Mouse (Mus musculus) CH12.LX (cell line): Measurements from ENCODE around the gene Wdr24. TPM values are rescaled to one million over a fixed set of nuclear protein-coding genes. Genes with fewer than 3 reads are reported as not detected.
A peak's percentile ranks its signal among the peaks of the same experiment; 100 is the strongest.

Source experiments
- DNase-seq: peaks from one replicate; pipeline ENCODE4 v3.0.0-alpha.2; 2013; ENCODE audit errors: extremely low read depth
- H3K27ac ChIP-seq: 2 replicates; pipeline ENCODE4 v1.5.1; 2012; ENCODE audit warnings: low read depth, mild to moderate bottlenecking, control low read depth, moderate library complexity; ENCODE audit not compliant: insufficient read depth
- H3K27me3 ChIP-seq: replicated peaks from 2 replicates; pipeline ENCODE3; 2012; ENCODE audit warnings: inconsistent platforms
- H3K36me3 ChIP-seq, 2 experiments: replicated peaks in 1 of 2; 2 replicates each; pipeline versions ENCODE3 to v1.6.1; 2012; ENCODE audit warnings: inconsistent platforms in 1 of 2, low read length in 1 of 2, mild to moderate bottlenecking in 1 of 2, mixed read lengths in 1 of 2, moderate library complexity in 1 of 2; ENCODE audit not compliant: control insufficient read depth in 1 of 2, insufficient read depth in 1 of 2
- H3K4me1 ChIP-seq, 2 experiments: 2 replicates each; pipeline ENCODE4 v1.6.1; 2012; ENCODE audit warnings: inconsistent platforms in 1 of 2, moderate library complexity in 1 of 2; ENCODE audit not compliant: insufficient read depth in 2 of 2, control insufficient read depth in 1 of 2
- H3K4me2 ChIP-seq: 2 replicates; pipeline ENCODE4 v1.6.1; 2012; ENCODE audit warnings: low read depth, mild to moderate bottlenecking, control low read depth; ENCODE audit not compliant: poor library complexity, insufficient read depth, severe bottlenecking
- H3K4me3 ChIP-seq, 3 experiments: fragments of 150-350 bp in 1 of 3; sonication (generic) in 1 of 3; replicated peaks in 1 of 3; 2 replicates each; pipeline versions ENCODE3 to v1.5.1; 2011 to 2012; ENCODE audit warnings: low read depth in 2 of 3, low read length in 2 of 3, mild to moderate bottlenecking in 2 of 3, moderate library complexity in 2 of 3, control low read depth in 1 of 3, improper control_type of control experiment in 1 of 3, inconsistent platforms in 1 of 3, mixed read lengths in 1 of 3; ENCODE audit not compliant: poor library complexity in 1 of 3
- H3K79me2 ChIP-seq: replicated peaks from 2 replicates; pipeline ENCODE4 v1.6.1; 2012; ENCODE audit warnings: mild to moderate bottlenecking, moderate library complexity; ENCODE audit not compliant: control insufficient read depth, poor library complexity, insufficient read depth, severe bottlenecking; ENCODE audit errors: extremely low read depth
- H3K9ac ChIP-seq: 2 replicates; pipeline ENCODE4 v1.6.1; 2012; ENCODE audit warnings: low read depth, mild to moderate bottlenecking, control low read depth, moderate library complexity; ENCODE audit not compliant: insufficient read depth
- H3K9me3 ChIP-seq: replicated peaks from 2 replicates; pipeline ENCODE3; 2012; ENCODE audit warnings: low read length, inconsistent platforms, mixed read lengths
- BHLHE40 ChIP-seq: IDR thresholded peaks from 2 replicates; pipeline ENCODE4 v1.6.1; 2011; ENCODE audit warnings: mild to moderate bottlenecking, low read depth, low read length, improper control_type of control experiment
- CHD2 ChIP-seq: IDR thresholded peaks from 2 replicates; pipeline ENCODE4 v1.6.1; 2011; ENCODE audit warnings: low read length, improper control_type of control experiment
- E2F4 ChIP-seq: IDR thresholded peaks from 2 replicates; pipeline ENCODE4 v1.6.1; 2011; ENCODE audit warnings: low read depth, low read length, improper control_type of control experiment; ENCODE audit not compliant: insufficient replicate concordance
- EP300 ChIP-seq: IDR thresholded peaks from 2 replicates; pipeline ENCODE4 v1.6.1; 2011; ENCODE audit warnings: low read length, improper control_type of control experiment
- ETS1 ChIP-seq: conservative IDR thresholded peaks from 2 replicates; pipeline ENCODE4 v1.6.1; 2012; ENCODE audit warnings: low read depth, mild to moderate bottlenecking, inconsistent platforms, low read length, improper control_type of control experiment, moderate library complexity
- GABPA ChIP-seq: IDR thresholded peaks from 2 replicates; pipeline ENCODE4 v1.6.1; 2012; ENCODE audit warnings: low read depth, low read length, improper control_type of control experiment, inconsistent platforms; ENCODE audit not compliant: insufficient replicate concordance
- HCFC1 ChIP-seq: IDR thresholded peaks from 2 replicates; pipeline ENCODE4 v1.6.1; 2012; ENCODE audit warnings: low read depth, mild to moderate bottlenecking, inconsistent platforms, low read length, improper control_type of control experiment
- IRF4 ChIP-seq: IDR thresholded peaks from 2 replicates; pipeline ENCODE4 v1.6.1; 2014; ENCODE audit warnings: low read depth, mild to moderate bottlenecking, inconsistent platforms, low read length, improper control_type of control experiment
- JUN ChIP-seq: IDR thresholded peaks from 2 replicates; pipeline ENCODE4 v1.6.1; 2011; ENCODE audit warnings: low read depth, mild to moderate bottlenecking, low read length, improper control_type of control experiment, moderate library complexity; ENCODE audit not compliant: insufficient read depth
- JUND ChIP-seq: conservative IDR thresholded peaks from 2 replicates; pipeline ENCODE4 v1.6.1; 2011; ENCODE audit warnings: low read depth, low read length, improper control_type of control experiment
- KAT2A ChIP-seq: IDR thresholded peaks from 2 replicates; pipeline ENCODE4 v1.6.1; 2012; ENCODE audit warnings: low read length, improper control_type of control experiment, inconsistent platforms; ENCODE audit not compliant: insufficient replicate concordance
- MAZ ChIP-seq: IDR thresholded peaks from 2 replicates; pipeline ENCODE4 v1.6.1; 2012; ENCODE audit warnings: low read depth, mild to moderate bottlenecking, inconsistent platforms, low read length, improper control_type of control experiment, moderate library complexity
- MEF2A ChIP-seq: IDR thresholded peaks from 2 replicates; pipeline ENCODE4 v1.6.1; 2014; ENCODE audit warnings: low read depth, mild to moderate bottlenecking, inconsistent platforms, low read length, improper control_type of control experiment, borderline replicate concordance
- MXI1 ChIP-seq: IDR thresholded peaks from 2 replicates; pipeline ENCODE4 v1.6.1; 2011; ENCODE audit warnings: mild to moderate bottlenecking, low read depth, low read length, improper control_type of control experiment
- NELFE ChIP-seq: IDR thresholded peaks from 2 replicates; pipeline ENCODE4 v1.6.1; 2011; ENCODE audit warnings: low read depth, low read length, improper control_type of control experiment
- PAX5 ChIP-seq: IDR thresholded peaks from 2 replicates; pipeline ENCODE4 v1.6.1; 2012; ENCODE audit warnings: low read length, inconsistent platforms, mixed read lengths
- POLR2A ChIP-seq: IDR thresholded peaks from 2 replicates; pipeline ENCODE4 v1.6.1; 2011; ENCODE audit warnings: low read depth, mild to moderate bottlenecking, improper control_type of control experiment, low read length
- POLR2AphosphoS2 ChIP-seq: IDR thresholded peaks from 2 replicates; pipeline ENCODE4 v1.6.1; 2011; ENCODE audit warnings: low read depth, low read length, improper control_type of control experiment
- SIN3A ChIP-seq: IDR thresholded peaks from 2 replicates; pipeline ENCODE4 v1.6.1; 2012; ENCODE audit warnings: low read length, improper control_type of control experiment, inconsistent platforms
- TCF12 ChIP-seq: IDR thresholded peaks from 2 replicates; pipeline ENCODE4 v1.6.1; 2014; ENCODE audit warnings: low read depth, mild to moderate bottlenecking, inconsistent platforms, low read length, improper control_type of control experiment
- UBTF ChIP-seq: IDR thresholded peaks from 2 replicates; pipeline ENCODE4 v1.6.1; 2012; ENCODE audit warnings: low read depth, mild to moderate bottlenecking, inconsistent platforms, low read length, improper control_type of control experiment, moderate library complexity
- USF1 ChIP-seq: IDR thresholded peaks from 2 replicates; pipeline ENCODE4 v1.6.1; 2014; ENCODE audit warnings: low read depth, mild to moderate bottlenecking, inconsistent platforms, low read length, improper control_type of control experiment
- ZC3H11A ChIP-seq: IDR thresholded peaks from 2 replicates; pipeline ENCODE4 v1.6.1; 2012; ENCODE audit warnings: low read depth, mild to moderate bottlenecking, inconsistent platforms, low read length, improper control_type of control experiment
- ZKSCAN1 ChIP-seq: IDR thresholded peaks from 2 replicates; pipeline ENCODE4 v1.6.1; 2012; ENCODE audit warnings: low read depth, inconsistent platforms, low read length, improper control_type of control experiment, borderline replicate concordance
- ZMIZ1 ChIP-seq: IDR thresholded peaks from 2 replicates; pipeline ENCODE4 v1.6.1; 2012; ENCODE audit warnings: low read depth, mild to moderate bottlenecking, inconsistent platforms, low read length, improper control_type of control experiment
- ZNF384 ChIP-seq: IDR thresholded peaks from 2 replicates; pipeline ENCODE4 v1.6.1; 2012; ENCODE audit warnings: low read depth, low read length, improper control_type of control experiment, inconsistent platforms
- dilution Hi-C: fragments of 300-500 bp; cut with MboI; formaldehyde crosslinking; loops from 2 replicates; pipeline ENCODE4 v1.14.3; 2020; ENCODE audit warnings: low sequenced_read_pairs; ENCODE audit not compliant: extremely low pct_unique_long_range_greater_than_20kb, extremely low pct_ligation_motif_present
- in situ Hi-C: fragments of 300-500 bp; cut with MboI; formaldehyde crosslinking; loops from 3 replicates; pipeline ENCODE4 v1.14.3; 2019; ENCODE audit warnings: low sequenced_read_pairs, low pct_ligation_motif_present, low pct_unique_long_range_greater_than_20kb, mixed read lengths
- polyA plus RNA-seq: library from polyadenylated mRNA; unstranded; fragments of >175 nt; gene quantifications from 2 replicates; pipeline ENCODE4 v1.2.1, GENCODE M21; 2012; ENCODE audit warnings: low read depth; ENCODE audit not compliant: insufficient read length
- total RNA-seq, 2 experiments: library from RNA; depleted of rRNA; stranded (reverse); fragments of 300-350 nt in 1 of 2; fragments of >200 nt in 1 of 2; gene quantifications; 2 replicates each; pipeline ENCODE4 v1.2.3; 2012 to 2014

The Wdr24 gene
- total and polyA plus RNA-seq, 3 experiments = 20.4 to 28.6 (median 20.9) TPM

DNA sequence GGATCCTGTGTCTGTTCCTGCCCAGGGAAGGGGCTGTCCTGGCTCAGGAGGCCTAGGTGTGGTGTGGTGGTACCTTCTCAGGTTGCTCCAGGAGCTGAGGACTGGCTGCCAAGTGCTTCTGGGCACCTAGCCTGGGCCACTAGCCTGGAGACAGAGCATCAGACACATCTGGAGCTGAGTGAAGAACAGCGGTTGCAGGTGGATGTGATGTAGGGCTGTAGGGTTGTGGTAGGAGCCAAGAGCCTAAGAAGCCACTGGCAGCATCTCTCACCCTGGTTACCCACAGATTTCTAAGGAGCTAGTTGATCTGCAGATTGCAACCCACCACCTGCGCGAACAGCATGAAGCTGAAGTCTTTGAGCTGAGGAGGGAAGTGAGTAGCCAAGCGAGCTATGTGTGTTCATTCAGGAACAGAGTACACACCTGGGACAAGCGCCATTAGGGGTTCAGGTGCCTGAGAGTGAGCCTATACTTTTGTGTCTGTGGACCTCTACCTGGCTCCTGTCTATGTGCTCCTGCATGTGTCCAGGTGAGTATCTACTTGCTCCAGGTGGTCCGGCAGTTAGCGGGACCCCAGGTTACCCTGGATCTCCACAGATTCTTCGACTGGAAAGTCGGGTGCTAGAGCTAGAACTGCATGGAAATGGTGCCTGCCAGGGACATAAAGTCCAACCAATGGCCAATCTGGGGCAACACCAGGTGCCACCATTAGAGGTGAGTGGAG is 36.5 kb upstream of the Wdr24 start:
- H3K4me1 ChIP-seq = peaks cover 7 to 27% of the 10 kb centered on the region in 2 experiments
- no peak overlapping the region for H3K4me2 ChIP-seq
- 0 out of 2 replicates have a peak, but pooled peaks cover 3% of the 10 kb centered on the region for H3K79me2 ChIP-seq
- H3K27me3 ChIP-seq = no peaks in the 10 kb centered on the region
- in situ Hi-C loops (no loop called here), dilution Hi-C loops (no loop called here)
- no peak overlapping the region for H3K9ac ChIP-seq
- no peak overlapping the region for H3K4me3 ChIP-seq
- H3K36me3 ChIP-seq = peaks cover 41 to 70% of the 10 kb centered on the region in 2 experiments
- H3K9me3 ChIP-seq = no peaks in the 10 kb centered on the region
- TF ChIP-seq GABPA (no peak), POLR2AphosphoS2 (no peak), EP300 (no peak), POLR2A (no peak), JUN (no peak), JUND (no peak), BHLHE40 (no peak), ZKSCAN1 (no peak), MEF2A (no peak), ETS1 (no peak), MAZ (no peak), UBTF (no peak), IRF4 (no peak), USF1 (no peak)
- H3K27ac ChIP-seq = no peak overlapping the region
- DNase-seq = no peak

DNA sequence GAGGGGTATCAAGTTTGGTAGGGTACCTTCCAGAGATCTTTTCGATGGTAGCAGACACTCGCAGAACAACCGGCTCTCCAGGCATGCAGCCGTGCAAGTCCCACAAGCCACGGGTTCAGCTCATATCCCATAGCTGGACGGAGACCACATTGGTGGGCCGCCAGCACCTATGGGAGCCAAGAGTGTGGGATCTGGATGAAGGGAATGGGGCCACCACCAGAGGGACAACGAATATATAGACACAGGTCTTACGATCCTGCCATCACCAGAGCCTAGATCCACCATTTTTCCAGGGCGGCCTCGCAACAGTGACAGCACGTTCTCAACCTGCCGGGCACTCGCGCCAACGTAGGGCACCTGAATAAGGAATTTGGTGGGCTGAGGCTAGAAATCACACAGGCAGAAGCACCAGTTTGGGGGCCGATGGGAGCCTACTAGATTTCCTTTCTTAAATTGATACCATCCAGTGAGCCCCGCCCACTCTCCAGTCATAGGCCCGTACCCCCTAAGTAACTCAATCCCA is 32.0 kb upstream of the Wdr24 start:
- in situ Hi-C loops = loop anchor here (10.0 kb wide), 1 partner anchor 57 kb away; the partner anchor contains the start of gene Mslnl

More for the DNA sequence above, 32.0 kb upstream of the Wdr24 start:
- no peaks in the 10 kb centered on the region for H3K9me3 ChIP-seq
- no peaks in the 10 kb centered on the region for H3K27me3 ChIP-seq
- DNase-seq = no peak
- TF ChIP-seq HCFC1 (no peak), JUND (no peak), ZC3H11A (no peak), MXI1 (no peak), E2F4 (no peak), USF1 (no peak), NELFE (no peak), JUN (no peak), CHD2 (no peak), UBTF (no peak), TCF12 (no peak), ZMIZ1 (no peak), KAT2A (no peak), ZNF384 (no peak), PAX5 (no peak), SIN3A (no peak)
- peaks cover 14 to 29% of the 10 kb centered on the region in 2 experiments for H3K4me1 ChIP-seq
- dilution Hi-C loops = no loop called here
- H3K79me2 ChIP-seq = 0 out of 2 replicates have a peak, but pooled peaks cover 3% of the 10 kb centered on the region
- H3K27ac ChIP-seq = no peak overlapping the region
- H3K4me3 ChIP-seq = peak overlapping the region; percentile 67 to 83 (median 76)
- peak overlapping the region; percentile 42 for H3K9ac ChIP-seq
- H3K4me2 ChIP-seq = peak overlapping the region; percentile 71
- peaks cover 17 to 50% of the 10 kb centered on the region in 2 experiments for H3K36me3 ChIP-seq
